Mouse (Mus musculus) hindbrain, embryonic 16.5 days (tissue): ENCODE data around the gene Snx3. TPM values are rescaled to one million over a fixed set of nuclear protein-coding genes. Genes with fewer than 3 reads are reported as not detected.

Experiments
- ATAC-seq: fragments of 200-750 bp; cut with Nextera tagmentation; 2 replicates; pipeline ENCODE4 v1.8.0; 2017; ENCODE audit warnings: moderate TSS enrichment, moderate library complexity
- H3K27ac ChIP-seq: fragments of 300-500 bp; sonication (generic); 2 replicates; pipeline ENCODE4 v1.5.1; 2014; ENCODE audit warnings: low read depth, mild to moderate bottlenecking, control low read depth, low read length, moderate library complexity
- H3K27me3 ChIP-seq: fragments of 300-500 bp; sonication (generic); replicated peaks from 2 replicates; pipeline ENCODE4 v1.6.1; 2014; ENCODE audit warnings: low read length; ENCODE audit not compliant: control insufficient read depth, insufficient read depth
- H3K36me3 ChIP-seq: fragments of 300-500 bp; sonication (generic); 2 replicates; pipeline ENCODE4 v1.6.1; 2014; ENCODE audit warnings: mild to moderate bottlenecking, low read length, moderate library complexity, mixed read lengths; ENCODE audit not compliant: control insufficient read depth, insufficient read depth
- H3K4me1 ChIP-seq: fragments of 300-500 bp; sonication (generic); 2 replicates; pipeline ENCODE4 v1.6.1; 2014; ENCODE audit warnings: low read depth, low read length; ENCODE audit not compliant: control insufficient read depth, insufficient read depth
- H3K4me2 ChIP-seq: fragments of 300-500 bp; sonication (generic); 2 replicates; pipeline ENCODE4 v1.6.1; 2014; ENCODE audit warnings: mild to moderate bottlenecking, low read length, control low read depth, moderate library complexity
- H3K4me3 ChIP-seq: fragments of 300-500 bp; sonication (generic); 2 replicates; pipeline ENCODE4 v1.5.1; 2014; ENCODE audit warnings: mild to moderate bottlenecking, low read length, control low read depth, moderate library complexity
- H3K9ac ChIP-seq: fragments of 300-500 bp; sonication (generic); 2 replicates; pipeline ENCODE4 v1.6.1; 2014; ENCODE audit warnings: low read depth, mild to moderate bottlenecking, control low read depth, low read length, moderate library complexity
- H3K9me3 ChIP-seq: fragments of 300-500 bp; sonication (generic); 2 replicates; pipeline ENCODE4 v1.6.1; 2014; ENCODE audit warnings: mild to moderate bottlenecking, low read length, moderate library complexity; ENCODE audit not compliant: control insufficient read depth
- WGBS: fragments of 180-500 bp; shearing (Covaris S2); extraction: QIAGEN DNeasy Blood & Tissue Kit; methylation state at CpG from one replicate; pipeline ENCODE4 v1.1.7; 2014; 5-methylcytosine and 5-hydroxymethylcytosine counted together
- polyA plus RNA-seq: library from polyadenylated mRNA; unstranded; fragments of >200 nt; fragmentation: Nextera tagmentation; extraction: Ambion mirVana; gene quantifications from 2 replicates; pipeline ENCODE4 v1.2.1, GENCODE M21; 2015

Snx3 gene
- polyA plus RNA-seq, 1 experiment from 2014 or later, result 365 TPM

DNA sequence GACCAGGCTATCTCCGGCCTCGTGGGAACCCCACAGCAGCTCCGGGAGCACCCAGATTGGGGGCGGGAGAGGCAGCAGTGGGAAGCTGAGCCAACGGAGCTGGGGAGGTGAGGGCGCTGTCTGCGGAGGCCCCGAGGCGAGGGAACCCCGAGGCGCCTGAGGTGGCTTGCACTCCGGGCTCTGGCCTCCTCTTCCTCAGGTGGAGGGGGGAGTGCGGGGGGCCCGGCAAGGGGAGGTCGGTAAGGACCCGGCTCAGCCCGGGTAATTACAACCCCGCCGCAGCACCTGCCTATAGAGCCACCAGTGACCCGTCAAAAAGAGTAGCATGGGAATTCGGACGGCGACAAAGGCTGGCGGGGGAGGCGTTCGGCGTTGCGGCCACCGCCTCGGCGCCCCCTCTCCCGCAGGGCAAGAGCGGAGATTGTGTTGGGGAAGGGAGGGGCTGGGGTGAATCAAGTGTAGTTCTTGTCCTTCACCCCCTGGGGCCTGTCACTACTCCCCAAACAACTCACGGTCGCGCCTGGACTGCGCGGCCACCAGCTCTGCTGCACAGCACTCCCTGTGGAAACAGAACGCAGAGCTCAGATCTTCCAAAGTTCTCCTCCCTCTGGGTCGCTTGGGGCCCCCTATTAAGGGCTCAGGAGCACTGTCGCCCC is 77.8 kb downstream of the Snx3 start:
- Histone ChIP-seq H3K4me2 (0 out of 2 replicates have a peak overlapping the region, but pooled peaks have one; percentile 5), H3K36me3 (no peaks in the 10 kb centered on the region), H3K27ac (no peak overlapping the region), H3K4me3 (no peak overlapping the region), H3K9me3 (no peaks in the 10 kb centered on the region), H3K27me3 (peaks cover 51% of the 10 kb centered on the region), H3K4me1 (peaks cover 2% of the 10 kb centered on the region; the same call in 1 of the 2 replicates), H3K9ac (no peak overlapping the region)
- WGBS, result under 1% methylated on average over 37 of the region's 41 CpGs
- no peak for ATAC-seq

DNA sequence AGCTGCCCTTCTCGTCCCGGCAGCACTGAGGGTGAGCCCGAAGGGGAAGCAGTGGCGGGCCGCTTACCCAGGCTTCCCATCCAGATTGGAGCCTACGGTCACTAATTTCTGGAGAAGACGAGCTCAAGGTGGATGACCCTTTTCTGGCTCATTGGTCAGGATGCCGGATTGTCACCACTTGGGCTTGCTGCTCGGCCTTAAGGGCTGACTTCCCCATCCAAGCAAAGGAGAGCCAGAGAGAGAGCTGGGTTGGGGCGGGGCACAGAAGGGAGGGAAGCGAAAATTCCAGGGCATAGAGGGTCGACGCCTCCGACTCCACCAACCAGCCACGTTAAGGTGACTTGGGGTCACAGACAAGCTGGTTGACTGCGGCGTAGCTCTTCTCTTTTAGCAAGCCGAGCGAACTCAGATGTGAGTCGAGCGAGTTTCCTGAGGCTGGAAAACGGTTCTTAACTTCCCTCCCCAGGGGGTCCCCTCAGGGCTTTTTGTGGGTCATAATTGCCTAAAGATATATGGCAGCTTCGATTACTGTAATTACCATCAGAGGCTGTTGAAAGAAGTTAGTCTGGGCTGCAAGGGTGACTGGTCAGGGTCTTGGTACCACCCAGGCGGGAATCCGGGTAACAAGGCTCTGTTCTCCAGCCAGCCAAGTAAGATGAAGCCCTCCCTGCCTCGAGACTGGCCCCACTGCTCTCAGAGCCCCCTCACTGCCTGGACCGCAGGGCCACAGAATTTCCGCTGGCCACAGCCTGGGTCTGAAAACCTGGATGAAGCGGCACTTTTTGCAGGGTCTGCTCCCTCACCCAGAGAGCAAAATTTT is 78.5 kb downstream of the Snx3 start:
- under 1% methylated on average over 29 of the region's 29 CpGs for WGBS
- H3K9ac ChIP-seq, result no peak overlapping the region
- H3K9me3 ChIP-seq, result no peaks in the 10 kb centered on the region
- H3K4me1 ChIP-seq, result peaks cover 2% of the 10 kb centered on the region; the same call in 1 of the 2 replicates
- peaks cover 49% of the 10 kb centered on the region for H3K27me3 ChIP-seq
- no peak overlapping the region for H3K4me2 ChIP-seq
- no peak overlapping the region for H3K27ac ChIP-seq
- H3K4me3 ChIP-seq, result no peak overlapping the region
- ATAC-seq, result no peak
- no peaks in the 10 kb centered on the region for H3K36me3 ChIP-seq

DNA sequence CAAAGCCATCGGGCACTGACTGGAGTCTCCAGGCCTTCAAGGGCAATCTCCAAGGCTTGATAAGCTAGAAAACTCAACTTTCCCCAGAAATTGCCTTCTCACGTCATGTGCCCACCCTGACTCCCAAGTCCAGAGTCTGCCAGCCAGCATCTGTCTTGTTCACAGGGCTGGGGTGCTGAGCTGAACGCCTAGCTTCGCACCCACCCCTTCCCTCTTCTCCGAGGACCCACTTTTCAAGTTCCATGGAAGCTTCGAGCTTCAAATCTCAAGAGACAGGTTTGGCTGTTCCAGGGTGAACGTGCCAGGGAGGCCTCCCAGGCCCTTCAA is 79.1 kb downstream of the Snx3 start:
- no peak for ATAC-seq
- Histone ChIP-seq H3K9ac (no peak overlapping the region), H3K4me1 (peaks cover 2% of the 10 kb centered on the region; the same call in 1 of the 2 replicates), H3K4me3 (no peak overlapping the region), H3K9me3 (no peaks in the 10 kb centered on the region), H3K27me3 (peaks cover 49% of the 10 kb centered on the region), H3K4me2 (no peak overlapping the region), H3K27ac (no peak overlapping the region), H3K36me3 (no peaks in the 10 kb centered on the region)
- WGBS, result 6% methylated on average over 7 of the region's 7 CpGs

DNA sequence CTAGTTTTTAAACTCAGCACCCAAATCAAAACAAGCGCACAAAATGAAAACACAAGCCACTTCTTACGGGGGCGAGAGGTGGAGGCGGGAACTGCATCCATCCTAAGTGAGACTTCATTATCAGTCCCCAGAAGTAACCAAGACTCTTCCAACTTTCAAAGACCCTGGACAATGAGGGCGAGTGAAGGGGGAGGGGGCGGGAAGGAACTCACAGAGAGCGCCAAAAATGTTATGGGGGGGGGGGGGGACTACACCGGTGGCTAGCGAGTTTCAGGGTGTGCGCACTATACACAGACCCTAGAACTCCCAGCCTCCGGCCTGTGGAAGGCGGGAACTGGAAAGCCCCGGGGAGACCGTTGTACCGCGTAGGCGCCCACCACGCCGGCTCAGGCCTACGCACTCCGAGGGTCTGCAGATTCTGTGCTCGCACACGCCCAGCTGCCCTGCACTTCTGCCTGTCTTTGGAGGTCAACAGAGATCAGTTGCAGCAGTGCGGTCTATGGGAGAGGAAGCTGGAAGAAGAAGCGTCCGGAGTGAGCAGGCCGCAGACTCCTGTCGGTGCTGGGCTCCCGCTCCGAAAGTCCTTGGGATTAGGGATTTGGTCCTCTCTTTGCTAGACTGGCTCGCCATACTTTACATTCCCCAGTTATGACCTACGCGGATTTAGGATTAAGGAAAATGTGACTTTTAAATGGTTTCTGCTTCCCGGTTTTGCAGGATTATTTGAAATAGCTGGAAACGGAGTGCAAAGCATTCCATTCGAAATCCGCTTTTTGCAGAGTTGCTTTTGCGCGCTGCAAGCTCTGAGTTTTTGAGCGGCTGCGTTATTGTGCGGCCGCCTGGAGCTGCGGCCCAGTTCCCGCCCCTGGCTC is 80.1 kb downstream of the Snx3 start:
- Histone ChIP-seq H3K9ac (no peak overlapping the region), H3K36me3 (no peaks in the 10 kb centered on the region), H3K27me3 (peaks cover 51% of the 10 kb centered on the region), H3K9me3 (no peaks in the 10 kb centered on the region), H3K4me3 (peak overlapping the region; percentile 7; the same call in 1 of the 2 replicates), H3K4me2 (peak overlapping the region; percentile 27; the same call in 1 of the 2 replicates), H3K27ac (no peak overlapping the region), H3K4me1 (peaks cover 2% of the 10 kb centered on the region; the same call in 1 of the 2 replicates)
- no peak for ATAC-seq
- WGBS, result 1% methylated on average over 42 of the region's 45 CpGs

DNA sequence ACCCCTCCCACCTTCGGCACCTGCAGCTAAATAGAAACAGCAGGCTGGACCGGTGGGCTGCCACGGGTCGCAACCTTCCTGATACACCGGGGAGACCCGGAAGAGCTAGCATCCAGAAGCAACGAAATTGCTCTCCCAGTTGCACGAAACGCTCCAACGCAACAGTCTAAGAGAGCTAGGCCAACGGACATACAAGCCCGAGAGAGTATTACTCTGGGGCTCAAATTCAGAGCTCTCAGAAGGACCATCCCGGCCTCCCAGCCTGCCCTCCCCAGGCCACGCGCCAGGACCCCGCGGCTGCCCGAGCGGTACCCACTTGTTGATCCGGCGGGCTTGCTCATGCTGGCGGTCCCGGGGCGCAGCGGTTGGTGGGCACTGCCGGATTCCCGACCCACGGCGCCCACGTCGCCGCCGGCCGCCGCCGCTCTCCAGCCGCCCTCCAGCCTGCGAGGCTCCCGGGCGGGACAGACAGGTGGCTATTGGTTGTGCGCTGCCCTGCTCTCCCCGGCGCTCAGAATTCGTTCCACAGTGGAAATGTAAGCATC is 80.8 kb downstream of the Snx3 start:
- H3K4me1 ChIP-seq, result peaks cover 2% of the 10 kb centered on the region; the same call in 1 of the 2 replicates
- peaks cover 51% of the 10 kb centered on the region for H3K27me3 ChIP-seq
- H3K4me2 ChIP-seq, result peak overlapping the region; percentile 27; the same call in 1 of the 2 replicates
- H3K4me3 ChIP-seq, result peak overlapping the region; percentile 7; the same call in 1 of the 2 replicates
- H3K9ac ChIP-seq, result no peak overlapping the region
- H3K9me3 ChIP-seq, result no peaks in the 10 kb centered on the region
- ATAC-seq, result no peak
- H3K27ac ChIP-seq, result no peak overlapping the region
- WGBS, result 1% methylated on average over 44 of the region's 44 CpGs
- no peaks in the 10 kb centered on the region for H3K36me3 ChIP-seq

DNA sequence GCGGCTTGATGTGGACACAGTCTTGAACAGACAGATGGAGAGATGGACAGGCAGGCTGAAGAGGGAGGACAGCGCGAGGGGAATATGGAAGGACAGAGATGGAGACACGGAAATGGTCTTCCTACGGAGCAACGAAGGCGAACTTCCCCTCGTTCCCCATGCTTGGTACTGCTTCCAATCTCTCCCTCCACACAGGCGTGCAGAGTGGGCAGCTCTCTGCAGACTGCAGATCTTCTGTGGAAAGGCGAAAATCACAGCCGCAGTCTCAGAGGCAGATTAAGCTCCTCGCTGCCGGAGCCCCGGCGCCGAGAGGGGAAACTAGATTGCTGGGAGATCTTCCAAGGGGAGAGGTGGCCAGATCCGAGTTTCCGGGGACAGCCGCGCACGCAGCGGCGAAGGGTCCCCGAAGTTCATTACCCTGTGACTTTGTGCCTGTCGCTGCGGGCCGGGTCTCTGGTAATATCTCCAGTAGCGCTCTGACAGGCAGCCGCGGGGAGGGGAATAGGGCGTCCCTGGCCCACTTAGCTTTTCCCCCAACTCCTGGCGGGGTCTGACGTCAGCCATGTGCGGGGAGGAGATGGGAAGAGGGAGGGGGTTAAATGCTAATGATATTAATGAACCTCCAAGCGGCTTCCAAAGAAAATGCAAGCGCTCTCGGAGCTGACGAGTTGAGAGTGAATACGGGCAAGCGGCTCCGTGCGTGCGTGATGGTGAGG is 81.5 kb downstream of the Snx3 start, which contains the start of the genes Nr2e1 and Ostm1:
TSS of gene Nr2e1 (minus strand) at position 476 of the 716 bp plus-strand sequence.
TSS of gene Ostm1 (plus strand) at position 666 of the 716 bp plus-strand sequence.
- Histone ChIP-seq H3K27ac (no peak within 1 kb of the TSS), H3K4me1 (peaks cover 2% of the 10 kb centered on the region; the same call in 1 of the 2 replicates), H3K9me3 (no peaks in the 10 kb centered on the region), H3K27me3 (peaks cover 48% of the 10 kb centered on the region), H3K36me3 (no peaks in the 10 kb centered on the region), H3K4me3 (peak within 1 kb of the TSS; percentile 16), H3K9ac (no peak within 1 kb of the TSS), H3K4me2 (peak within 1 kb of the TSS; percentile 38)
- under 1% methylated on average over 43 of the region's 43 CpGs for WGBS
- no peak for ATAC-seq

DNA sequence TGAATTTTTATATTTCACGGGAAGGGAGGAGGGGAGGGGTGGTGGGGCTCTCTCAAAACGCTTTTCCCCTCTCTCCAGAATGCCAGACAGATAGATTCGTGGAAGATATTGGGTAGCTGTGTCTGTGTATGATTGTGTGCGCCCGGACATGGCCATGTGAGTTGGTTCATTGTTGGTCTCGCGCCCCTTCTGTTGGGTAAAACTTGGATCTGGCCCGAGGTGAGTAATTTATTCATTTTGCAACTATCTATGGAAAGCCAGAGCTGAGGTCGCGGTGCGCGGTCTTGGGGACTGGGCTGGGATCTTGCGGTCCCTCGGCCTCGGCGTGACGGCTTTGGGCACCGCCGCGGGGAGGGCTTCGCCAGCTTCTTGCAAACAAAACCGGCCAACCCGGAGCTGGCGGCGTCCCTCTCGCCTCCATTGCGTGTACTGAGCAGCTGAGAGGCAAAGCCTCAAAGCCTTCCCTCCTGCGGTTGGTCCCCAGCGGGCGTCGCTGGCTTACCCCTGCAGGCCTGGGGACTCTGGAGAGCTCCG is 82.1 kb downstream of the Snx3 start:
- ATAC-seq, result 0 out of 2 replicates have a peak, but pooled peaks have one; percentile 15
- H3K27me3 ChIP-seq, result peaks cover 52% of the 10 kb centered on the region
- no peak overlapping the region for H3K27ac ChIP-seq
- H3K4me3 ChIP-seq, result peak overlapping the region; percentile 16
- no peaks in the 10 kb centered on the region for H3K9me3 ChIP-seq
- H3K4me1 ChIP-seq, result peaks cover 2% of the 10 kb centered on the region; the same call in 1 of the 2 replicates
- under 1% methylated on average over 31 of the region's 32 CpGs for WGBS
- H3K9ac ChIP-seq, result no peak overlapping the region
- peak overlapping the region; percentile 38 for H3K4me2 ChIP-seq
- no peaks in the 10 kb centered on the region for H3K36me3 ChIP-seq
